Mouse (Mus musculus) thymus, postnatal 14 days (tissue): Measurements from ENCODE around the gene Ascl1.

Experiments
- DNase-seq: peaks from one replicate; pipeline ENCODE4 v3.0.0; 2021

Ascl1 gene

GRCm38 (mm10) chr10:87484831-87485720 lies 8.4 kb downstream of the Ascl1 start:
- no peak for DNase-seq

GRCm38 (mm10) chr10:87477895-87478294 lies 15.6 kb downstream of the Ascl1 start:
- DNase-seq = no peak

- no peak for DNase-seq
Observed at GRCm38 (mm10) chr10:87474971-87475370, 18.5 kb downstream of the Ascl1 start.

GRCm38 (mm10) chr10:87473475-87474131 lies 19.9 kb downstream of the Ascl1 start:
- no peak for DNase-seq

GRCm38 (mm10) chr10:87450777-87451176 lies 42.7 kb downstream of the Ascl1 start:
- DNase-seq = no peak

GRCm38 (mm10) chr10:87449368-87449767 lies 44.1 kb downstream of the Ascl1 start:
- DNase-seq = no peak

- DNase-seq = no peak
Observed at GRCm38 (mm10) chr10:87448257-87448656, 45.2 kb downstream of the Ascl1 start.

- no peak for DNase-seq
Observed at GRCm38 (mm10) chr10:87447754-87448095, 45.7 kb downstream of the Ascl1 start.

- DNase-seq = no peak
Observed at GRCm38 (mm10) chr10:87446829-87447753, 46.4 kb downstream of the Ascl1 start.

- DNase-seq = no peak
Observed at GRCm38 (mm10) chr10:87446139-87446828, 47.2 kb downstream of the Ascl1 start.
